22 mouse cellular contexts compared by ENCODE assay signal in genomic region chr1:19236051-19236450, GRCm38 (mm10). TPM values are rescaled to one million over a fixed set of nuclear protein-coding genes. Genes with fewer than 3 reads are reported as not detected.
A peak's percentile ranks its signal among the peaks of the same experiment; 100 is the strongest.
DNase-seq lines count a peak whose midpoint lies in the region; ATAC-seq and TF ChIP-seq lines count a peak whose summit lies in the region.
"Had no signal": no experiment of that assay in that cellular context is flagged by ENCODE, and none has a peak within 500 bp of the region (broad histone marks: within the 10 kb centered on the region; RNA-seq: fewer than 3 reads in every experiment).

No protein-coding gene starts in this region.

- intact Hi-C loops in left cerebral cortex, adult 2 months (cut with DNase I) = no loop called here

- no peak overlapping the region for H3K27ac ChIP-seq in hindbrain, embryonic 11.5 days (ENCODE audit: low read depth, low read length)
- no peak overlapping the region for H3K27ac ChIP-seq in hindbrain, embryonic 10.5 days
- H3K27ac ChIP-seq in midbrain, embryonic 14.5 days (replicated peaks; ENCODE audit: low read depth, low read length) = peak overlapping the region; percentile 50
- H3K27ac ChIP-seq in left cerebral cortex, adult 2 months = no peak overlapping the region
- H3K27ac ChIP-seq in hindbrain, postnatal 0 days = no peak overlapping the region
- H3K27ac ChIP-seq: forebrain, embryonic 15.5 days; heart, embryonic 10.5 days; hindbrain, embryonic 15.5 days had no signal

- no peak overlapping the region for H3K4me3 ChIP-seq in hindbrain, embryonic 11.5 days (ENCODE audit: low read depth, low read length)
- H3K4me3 ChIP-seq in hindbrain, embryonic 10.5 days = no peak overlapping the region
- H3K4me3 ChIP-seq in midbrain, embryonic 14.5 days (replicated peaks; ENCODE audit: low read depth, low read length) = no peak overlapping the region
- no peak overlapping the region for H3K4me3 ChIP-seq in left cerebral cortex, adult 2 months
- no peak overlapping the region for H3K4me3 ChIP-seq in hindbrain, postnatal 0 days (ENCODE audit: low read length)
- H3K4me3 ChIP-seq: forebrain, embryonic 15.5 days; heart, embryonic 10.5 days; hindbrain, embryonic 15.5 days had no signal

- H3K27me3 ChIP-seq in hindbrain, embryonic 11.5 days (ENCODE audit: control insufficient read depth, insufficient read depth, low read length) = peaks cover 76% of the 10 kb centered on the region
- peaks cover 98% of the 10 kb centered on the region for H3K27me3 ChIP-seq in hindbrain, embryonic 10.5 days (ENCODE audit: insufficient read depth, poor library complexity, severe bottlenecking)
- peaks cover 83% of the 10 kb centered on the region for H3K27me3 ChIP-seq in midbrain, embryonic 14.5 days (ENCODE audit: control insufficient read depth, insufficient read depth, low read length)
- H3K27me3 ChIP-seq in hindbrain, postnatal 0 days (ENCODE audit: insufficient read depth, low read length) = peaks cover 75% of the 10 kb centered on the region

- H3K9me3 ChIP-seq in hindbrain, embryonic 11.5 days (ENCODE audit: control insufficient read depth, low read length) = no peaks in the 10 kb centered on the region
- no peaks in the 10 kb centered on the region for H3K9me3 ChIP-seq in hindbrain, embryonic 10.5 days
- no peaks in the 10 kb centered on the region for H3K9me3 ChIP-seq in midbrain, embryonic 14.5 days (ENCODE audit: control insufficient read depth, low read length)
- H3K9me3 ChIP-seq in hindbrain, postnatal 0 days (ENCODE audit: low read length) = no peaks in the 10 kb centered on the region
- H3K9me3 ChIP-seq: heart, embryonic 10.5 days; hindbrain, embryonic 15.5 days had no signal

- H3K4me2 ChIP-seq in hindbrain, embryonic 11.5 days (replicated peaks; ENCODE audit: low read depth, low read length) = no peak overlapping the region
- no peak overlapping the region for H3K4me2 ChIP-seq in midbrain, embryonic 14.5 days (ENCODE audit: low read length)
- H3K4me2 ChIP-seq in hindbrain, postnatal 0 days (ENCODE audit: low read depth, low read length) = no peak overlapping the region
- H3K4me2 ChIP-seq: forebrain, embryonic 15.5 days; hindbrain, embryonic 15.5 days had no signal

- no peak for ATAC-seq in hindbrain, embryonic 11.5 days (ENCODE audit: low FRiP score)
- ATAC-seq in midbrain, embryonic 14.5 days (ENCODE audit: low FRiP score, low TSS enrichment) = no peak
- ATAC-seq in hindbrain, postnatal 0 days = no peak

- no peak overlapping the region for H3K9ac ChIP-seq in hindbrain, embryonic 11.5 days (ENCODE audit: low read depth, low read length)
- no peak overlapping the region for H3K9ac ChIP-seq in midbrain, embryonic 14.5 days (replicated peaks; ENCODE audit: low read length)
- H3K9ac ChIP-seq in hindbrain, postnatal 0 days (replicated peaks; ENCODE audit: low read length) = no peak overlapping the region
- H3K9ac ChIP-seq: forebrain, embryonic 15.5 days; hindbrain, embryonic 15.5 days had no signal

- DNase-seq in hindbrain, embryonic 11.5 days (ENCODE audit: low spot score) = peak; percentile 25
- no peak for DNase-seq in hindbrain, embryonic 10.5 days (ENCODE audit: low spot score)
- DNase-seq in retina, embryonic 14.5 days (ENCODE audit: low spot score) = peak; percentile 22
- DNase-seq in retina, postnatal 1 day = no peak
- DNase-seq in midbrain, embryonic 14.5 days = peak; percentile 20
- no peak for DNase-seq in left cerebral cortex, adult 2 months (ENCODE audit: extremely low spot score in 1 of 2, low spot score in 2 of 2)
- no peak for DNase-seq in hindbrain, postnatal 0 days (ENCODE audit: low spot score)
- DNase-seq: adrenal gland, adult 2 months; adrenal gland, postnatal 25 days; cerebellum, adult 18-20 months; cerebellum, adult 9-11 months; cerebellum, postnatal 36 days; gastrocnemius, postnatal 36 days; heart, adult 18-20 months; heart, postnatal 10 days; heart, postnatal 4 days had no signal

- no peaks in the 10 kb centered on the region for H3K36me3 ChIP-seq in hindbrain, embryonic 11.5 days (ENCODE audit: control insufficient read depth, insufficient read depth, low read length)
- H3K36me3 ChIP-seq in hindbrain, embryonic 10.5 days = no peaks in the 10 kb centered on the region
- no peaks in the 10 kb centered on the region for H3K36me3 ChIP-seq in midbrain, embryonic 14.5 days (ENCODE audit: control insufficient read depth, insufficient read depth, low read length)
- no peaks in the 10 kb centered on the region for H3K36me3 ChIP-seq in hindbrain, postnatal 0 days (ENCODE audit: insufficient read depth, low read length)
- H3K36me3 ChIP-seq: forebrain, embryonic 15.5 days; heart, embryonic 10.5 days; hindbrain, embryonic 15.5 days had no signal

- TF ChIP-seq CTCF in left cerebral cortex, adult 2 months (IDR thresholded peaks at IDR 0.05) = no peak
- no peak for TF ChIP-seq CTCF in hindbrain, postnatal 0 days (IDR thresholded peaks at IDR 0.05; ENCODE audit: low read depth)

- WGBS in hindbrain, embryonic 11.5 days = 4% methylated on average over 5 of the region's 5 CpGs
- WGBS in hindbrain, embryonic 10.5 days = 5% methylated on average over 5 of the region's 5 CpGs
- WGBS in midbrain, embryonic 14.5 days = 4% methylated on average over 5 of the region's 5 CpGs
- 9% methylated on average over 5 of the region's 5 CpGs for WGBS in hindbrain, postnatal 0 days

- peaks cover 2% of the 10 kb centered on the region for H3K4me1 ChIP-seq in hindbrain, embryonic 11.5 days (replicated peaks; ENCODE audit: control insufficient read depth, insufficient read depth, low read length)
- peaks cover 12% of the 10 kb centered on the region; the same call in 1 of the 2 replicates for H3K4me1 ChIP-seq in hindbrain, embryonic 10.5 days (replicated peaks)
- H3K4me1 ChIP-seq in midbrain, embryonic 14.5 days (ENCODE audit: control insufficient read depth, insufficient read depth, low read length) = 0 out of 2 replicates have a peak, but pooled peaks cover 3% of the 10 kb centered on the region
- no peaks in the 10 kb centered on the region for H3K4me1 ChIP-seq in hindbrain, postnatal 0 days (ENCODE audit: insufficient read depth, low read length)

RNA-seq across cellular contexts. Expression of gene Tfap2b, which starts 27.3 kb away (rescaled TPM):
- polyA plus RNA-seq in hindbrain, embryonic 11.5 days (2014; fragmentation: Nextera tagmentation; extraction: Ambion mirVana) = 72.5 and 75.7 TPM in 2 replicates
- polyA plus RNA-seq in hindbrain, embryonic 10.5 days (2016; fragmentation: Nextera tagmentation; extraction: Ambion mirVana) = 38.6 and 81.5 TPM in 2 replicates
- 239 and 249 TPM in 2 replicates for polyA plus RNA-seq in midbrain, embryonic 14.5 days (2014; fragmentation: Nextera tagmentation; extraction: Ambion mirVana)
- 1 to 10 TPM in 1 of 2 experiments, under 1 TPM in 1; 0.79 to 1.1 TPM for total RNA-seq in left cerebral cortex, adult 2 months (2021)
- 35.3 and 36.5 TPM in 2 replicates for total RNA-seq in hindbrain, postnatal 0 days (2014; rRNA removed)
- 48.7 and 50.4 TPM in 2 replicates for polyA plus RNA-seq in hindbrain, postnatal 0 days (2015; fragmentation: Nextera tagmentation; extraction: Ambion mirVana)
- total RNA-seq: ES-E14; gastrocnemius, adult 8-10 months; gastrocnemius, postnatal 36 days; heart, adult 18-20 months; heart, postnatal 10 days; heart, postnatal 4 days had no signal
- polyA plus RNA-seq: intestine, embryonic 14.5 days had no signal

Comparison
In these comparisons a context has a peak if more than half of its experiments do, and no peak if none do; other contexts are left out.
1. DNase-seq: peak in hindbrain, embryonic 11.5 days (single experiment), retina, embryonic 14.5 days (single experiment) and midbrain, embryonic 14.5 days (single experiment); none in hindbrain, embryonic 10.5 days (single experiment), retina, postnatal 1 day (single experiment), left cerebral cortex, adult 2 months (0 of 2) and hindbrain, postnatal 0 days (single experiment).